Mouse (Mus musculus) heart, embryonic 11.5 days (tissue): ENCODE data around the gene Bora. TPM values are rescaled to one million over a fixed set of nuclear protein-coding genes. Genes with fewer than 3 reads are reported as not detected.
"Not testable (repeated sequence)": the region's sequence is repeated elsewhere in the genome, so short reads cannot be mapped to it uniquely, and the experiment has no call there.

Experiments
- ATAC-seq: fragments of 200-750 bp; cut with Nextera tagmentation; replicated peaks from 2 replicates; pipeline ENCODE4 v1.8.0; 2017; ENCODE audit warnings: moderate library complexity; ENCODE audit not compliant: insufficient number of reproducible peaks, low FRiP score, low TSS enrichment
- H3K27ac ChIP-seq: fragments of 300-500 bp; sonication (generic); 2 replicates; pipeline ENCODE4 v1.5.1; 2014; ENCODE audit warnings: mild to moderate bottlenecking, low read depth, low read length
- H3K27me3 ChIP-seq: fragments of 300-500 bp; sonication (generic); 2 replicates; pipeline ENCODE4 v1.6.1; 2014; ENCODE audit warnings: mild to moderate bottlenecking, low read length, mixed read lengths; ENCODE audit not compliant: control insufficient read depth, insufficient read depth
- H3K36me3 ChIP-seq: fragments of 300-500 bp; sonication (generic); 2 replicates; pipeline ENCODE4 v1.6.1; 2014; ENCODE audit warnings: mild to moderate bottlenecking, low read length, moderate library complexity, mixed read lengths; ENCODE audit not compliant: control insufficient read depth, insufficient read depth
- H3K4me1 ChIP-seq: fragments of 300-500 bp; sonication (generic); 2 replicates; pipeline ENCODE4 v1.6.1; 2014; ENCODE audit warnings: low read length; ENCODE audit not compliant: control insufficient read depth, insufficient read depth
- H3K4me2 ChIP-seq: fragments of 300-500 bp; sonication (generic); 2 replicates; pipeline ENCODE4 v1.6.1; 2014; ENCODE audit warnings: mild to moderate bottlenecking, moderate library complexity
- H3K4me3 ChIP-seq: fragments of 300-500 bp; sonication (generic); 2 replicates; pipeline ENCODE4 v1.5.1; 2014; ENCODE audit warnings: low read depth, low read length
- H3K9ac ChIP-seq: fragments of 300-500 bp; sonication (generic); 2 replicates; pipeline ENCODE4 v1.6.1; 2014; ENCODE audit warnings: mild to moderate bottlenecking, low read depth, low read length, moderate library complexity
- H3K9me3 ChIP-seq: fragments of 300-500 bp; sonication (generic); replicated peaks from 2 replicates; pipeline ENCODE4 v1.6.1; 2016; ENCODE audit warnings: low read length; ENCODE audit not compliant: control insufficient read depth
- WGBS: fragments of 180-500 bp; shearing (Covaris S2); extraction: QIAGEN DNeasy Blood & Tissue Kit; methylation state at CpG from one replicate; pipeline ENCODE4 v1.1.7; 2014; ENCODE audit not compliant: insufficient replicate concordance; 5-methylcytosine and 5-hydroxymethylcytosine counted together
- polyA plus RNA-seq: library from polyadenylated mRNA; unstranded; fragments of >200 nt; fragmentation: Nextera tagmentation; extraction: Ambion mirVana; gene quantifications from 2 replicates; pipeline ENCODE4 v1.2.1, GENCODE M21; 2014

Bora gene
- polyA plus RNA-seq, 1 experiment from 2014 or later: 51.9 TPM

DNA sequence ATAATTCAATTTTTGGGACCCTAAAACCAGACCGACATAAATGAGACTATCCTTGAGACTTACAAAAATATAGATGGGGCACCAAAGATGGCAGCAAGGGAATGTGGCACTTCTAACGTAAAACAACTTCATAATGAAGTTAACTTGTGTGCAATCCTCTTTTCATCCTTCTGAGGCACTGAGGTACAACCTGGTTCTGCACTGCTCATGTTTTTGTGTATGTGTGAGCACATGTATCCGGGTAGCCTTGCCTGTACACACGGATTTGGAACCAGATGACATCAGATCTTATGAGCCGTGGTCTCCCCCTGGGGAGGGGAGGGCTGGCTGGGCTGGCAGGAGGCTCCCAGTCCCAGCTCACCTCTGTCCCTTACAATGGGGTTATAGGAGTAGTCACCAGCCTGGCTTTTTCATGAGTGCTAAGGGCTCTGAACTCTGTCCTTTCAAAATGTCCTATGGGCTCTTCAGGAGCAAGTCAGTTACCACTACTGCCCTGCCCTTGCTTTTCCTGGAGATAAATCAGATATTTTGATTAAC lies 14.6 kb upstream of the Bora start:
- Histone ChIP-seq H3K9ac (no peak overlapping the region), H3K4me1 (no peaks in the 10 kb centered on the region), H3K4me2 (no peak overlapping the region), H3K27me3 (no peaks in the 10 kb centered on the region), H3K9me3 (no peaks in the 10 kb centered on the region), H3K4me3 (no peak overlapping the region), H3K27ac (no peak overlapping the region), H3K36me3 (peaks cover 3% of the 10 kb centered on the region; the same call in 1 of the 2 replicates)
- ATAC-seq: no peak
- 86% methylated on average over 5 of the region's 5 CpGs for WGBS

GRCm38 (mm10) chr14:99032596-99032995 lies 13.4 kb upstream of the Bora start:
- H3K27me3 ChIP-seq: no peaks in the 10 kb centered on the region
- no peaks in the 10 kb centered on the region for H3K4me1 ChIP-seq
- no peak overlapping the region for H3K4me3 ChIP-seq
- 73% methylated on average over 5 of the region's 5 CpGs for WGBS
- H3K4me2 ChIP-seq: no peak overlapping the region
- ATAC-seq: no peak; the same call in 1 of the 2 replicates
- H3K9me3 ChIP-seq: no peaks in the 10 kb centered on the region
- H3K9ac ChIP-seq: no peak overlapping the region
- peaks cover 3% of the 10 kb centered on the region; the same call in 1 of the 2 replicates for H3K36me3 ChIP-seq
- H3K27ac ChIP-seq: no peak overlapping the region

- ATAC-seq, H3K4me1 ChIP-seq, H3K9me3 ChIP-seq, H3K4me3 ChIP-seq, H3K9ac ChIP-seq, H3K27me3 ChIP-seq, H3K27ac ChIP-seq, H3K4me2 ChIP-seq: not testable (repeated sequence)
- peaks cover 11% of the 10 kb centered on the region; the same call in 1 of the 2 replicates for H3K36me3 ChIP-seq
- 95% methylated on average over 8 of the region's 8 CpGs for WGBS
Observed at GRCm38 (mm10) chr14:99034851-99035250, 11.2 kb upstream of the Bora start.

DNA sequence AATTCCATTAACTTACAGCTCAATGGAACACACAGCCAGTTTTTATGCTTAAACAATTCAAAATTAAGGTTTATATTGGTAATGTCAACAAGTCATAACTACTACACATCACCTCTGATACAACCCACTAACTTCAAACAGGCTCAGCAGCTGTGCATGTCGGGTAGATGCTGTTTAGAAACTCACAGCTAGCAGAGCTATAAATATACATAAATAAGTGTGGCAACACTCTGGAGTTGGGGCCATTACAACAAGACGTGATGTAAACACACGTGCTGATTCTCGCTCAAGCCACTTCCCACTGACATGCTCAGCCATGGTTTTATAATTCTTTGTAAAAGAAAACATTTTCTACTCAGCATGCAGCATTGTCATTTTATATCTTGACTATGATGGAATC lies 10.0 kb upstream of the Bora start:
- Histone ChIP-seq H3K4me2 (no peak overlapping the region), H3K9ac (no peak overlapping the region), H3K27ac (no peak overlapping the region), H3K4me1 (0 out of 2 replicates have a peak, but pooled peaks cover under 1% of the 10 kb centered on the region), H3K27me3 (no peaks in the 10 kb centered on the region), H3K36me3 (peaks cover 11% of the 10 kb centered on the region; the same call in 1 of the 2 replicates), H3K4me3 (no peak overlapping the region), H3K9me3 (no peaks in the 10 kb centered on the region)
- no peak for ATAC-seq
- 73% methylated on average over 4 of the region's 4 CpGs for WGBS

DNA sequence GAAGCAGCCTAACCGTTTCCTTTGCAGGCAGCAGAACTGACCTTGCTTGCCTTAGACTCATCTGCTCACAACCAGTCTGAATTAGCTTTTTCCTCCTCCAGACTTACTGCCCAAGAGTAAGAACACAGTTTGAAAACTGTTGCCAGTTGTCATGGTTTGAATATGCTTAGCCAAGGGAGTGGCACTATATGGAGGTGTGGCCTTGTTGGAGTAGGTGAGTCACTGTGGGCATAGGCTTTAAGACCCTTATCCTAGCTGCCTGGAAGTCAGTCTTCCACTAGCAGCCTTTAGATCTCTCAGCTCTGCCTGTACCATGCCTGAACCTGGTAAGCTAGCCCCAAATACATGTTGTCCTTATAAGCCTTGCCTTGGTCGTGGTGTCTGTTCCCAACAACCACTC lies 8.3 kb upstream of the Bora start:
- Histone ChIP-seq H3K36me3 (peaks cover 11% of the 10 kb centered on the region; the same call in 1 of the 2 replicates), H3K4me2 (no peak overlapping the region)
- WGBS: 87% methylated on average over 2 of the region's 2 CpGs

GRCm38 (mm10) chr14:99039308-99039707 lies 6.7 kb upstream of the Bora start:
- not testable (repeated sequence) for ATAC-seq

More for the DNA sequence above, 8.3 kb upstream of the Bora start:
- Histone ChIP-seq H3K27ac (no peak overlapping the region), H3K9ac (no peak overlapping the region), H3K4me1 (peaks cover 12% of the 10 kb centered on the region; the same call in 1 of the 2 replicates), H3K27me3 (no peaks in the 10 kb centered on the region), H3K9me3 (no peaks in the 10 kb centered on the region), H3K4me3 (no peak overlapping the region)
- ATAC-seq: no peak

DNA sequence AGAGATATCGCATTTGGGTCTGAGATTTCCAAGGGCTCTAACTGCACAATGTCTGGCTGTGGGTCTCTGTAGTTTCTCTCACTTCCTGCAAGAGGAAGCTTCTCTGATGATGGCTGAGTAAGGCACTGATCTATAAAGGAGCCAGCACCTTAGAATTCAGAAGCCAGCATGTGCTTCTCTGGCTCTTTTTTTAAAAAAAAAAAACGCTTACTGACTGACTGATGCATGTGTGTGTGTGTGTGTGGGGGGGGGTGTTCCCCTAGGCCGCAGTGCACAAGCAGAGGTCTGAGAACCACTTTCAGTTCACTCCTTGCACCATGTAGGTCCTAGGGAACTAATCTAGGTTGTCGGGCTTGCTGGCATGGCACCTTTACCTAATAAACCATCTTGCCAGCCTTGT lies 4.6 kb upstream of the Bora start:
- ATAC-seq: no peak
- no peak overlapping the region for H3K9ac ChIP-seq

More at GRCm38 (mm10) chr14:99039308-99039707, 6.7 kb upstream of the Bora start:
- not testable (repeated sequence) for H3K4me2 ChIP-seq, H3K9me3 ChIP-seq, H3K27ac ChIP-seq, H3K9ac ChIP-seq, H3K36me3 ChIP-seq, H3K4me3 ChIP-seq, H3K27me3 ChIP-seq
- WGBS: 86% methylated on average over 5 of the region's 5 CpGs
- H3K4me1 ChIP-seq: peaks cover 21% of the 10 kb centered on the region

DNA sequence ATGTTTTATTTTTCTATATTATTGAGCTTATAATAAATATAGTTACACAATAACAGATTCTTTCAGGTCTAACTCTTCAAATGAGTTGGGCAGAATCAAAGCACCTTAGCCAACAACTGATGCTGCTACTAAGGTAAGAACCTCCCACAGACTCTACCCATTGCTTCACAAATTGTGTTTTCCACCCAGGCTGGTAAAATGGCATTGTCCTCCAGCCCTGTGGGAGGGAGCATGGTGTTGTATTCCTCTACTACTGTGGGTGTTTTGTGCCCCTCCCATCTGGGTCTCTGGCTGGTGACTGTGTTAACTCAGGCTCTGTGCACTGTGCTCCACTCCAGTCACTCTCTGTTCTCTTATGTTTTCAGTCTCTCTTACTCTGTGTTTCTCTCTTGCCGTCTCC lies 2.5 kb upstream of the Bora start:
- Histone ChIP-seq H3K27ac (no peak overlapping the region), H3K9ac (no peak overlapping the region), H3K4me1 (peaks cover 23% of the 10 kb centered on the region), H3K4me3 (no peak overlapping the region), H3K27me3 (no peaks in the 10 kb centered on the region), H3K9me3 (no peaks in the 10 kb centered on the region), H3K36me3 (peaks cover 2% of the 10 kb centered on the region; the same call in 1 of the 2 replicates), H3K4me2 (peak overlapping the region; percentile 76)
- WGBS: 36% methylated on average over 1 of the region's 1 CpGs
- ATAC-seq: no peak

More for the DNA sequence above, 4.6 kb upstream of the Bora start:
- no peak overlapping the region for H3K4me2 ChIP-seq
- H3K4me1 ChIP-seq: peaks cover 23% of the 10 kb centered on the region
- no peak overlapping the region for H3K27ac ChIP-seq
- WGBS: 50% methylated on average over 4 of the region's 4 CpGs
- peaks cover 8% of the 10 kb centered on the region; the same call in 1 of the 2 replicates for H3K36me3 ChIP-seq
- no peak overlapping the region for H3K4me3 ChIP-seq
- no peaks in the 10 kb centered on the region for H3K9me3 ChIP-seq
- H3K27me3 ChIP-seq: no peaks in the 10 kb centered on the region

GRCm38 (mm10) chr14:99044096-99044495 lies 1.9 kb upstream of the Bora start:
- Histone ChIP-seq H3K9me3 (no peaks in the 10 kb centered on the region), H3K36me3 (peaks cover 2% of the 10 kb centered on the region; the same call in 1 of the 2 replicates), H3K9ac (no peak overlapping the region), H3K4me1 (peaks cover 26% of the 10 kb centered on the region), H3K27ac (no peak overlapping the region), H3K4me3 (no peak overlapping the region), H3K4me2 (peak overlapping the region; percentile 76), H3K27me3 (no peaks in the 10 kb centered on the region)
- ATAC-seq: no peak
- WGBS: 40% methylated on average over 10 of the region's 10 CpGs
